Mouse (Mus musculus) embryo, embryonic 10.5 days (tissue): ENCODE results near the gene Prkab1.

Source experiments
- DNase-seq: peaks from one replicate; pipeline ENCODE4 v3.0.0-alpha.2; 2015; ENCODE audit warnings: low spot score

Gene Prkab1

DNA sequence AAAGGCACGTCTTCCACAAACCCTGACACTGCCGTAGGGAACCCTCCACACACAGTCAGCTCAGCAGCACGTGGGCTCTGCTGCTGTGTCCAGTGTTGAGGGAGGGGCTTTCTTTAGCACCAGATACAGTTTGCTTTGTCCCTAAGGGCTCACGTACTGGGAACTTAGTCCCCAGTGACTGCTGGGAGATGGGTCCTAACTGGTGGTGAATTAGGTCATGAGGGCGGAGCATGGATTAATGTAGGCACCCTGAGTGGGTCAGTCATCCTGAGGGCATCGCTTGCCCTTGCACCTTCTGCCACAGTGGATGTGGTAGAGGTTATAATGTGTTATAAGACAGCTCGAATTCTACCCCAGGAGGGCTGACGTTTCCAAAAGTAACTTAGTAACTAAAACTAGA, 6.9 kb downstream of the Prkab1 start:
- no peak for DNase-seq

DNA sequence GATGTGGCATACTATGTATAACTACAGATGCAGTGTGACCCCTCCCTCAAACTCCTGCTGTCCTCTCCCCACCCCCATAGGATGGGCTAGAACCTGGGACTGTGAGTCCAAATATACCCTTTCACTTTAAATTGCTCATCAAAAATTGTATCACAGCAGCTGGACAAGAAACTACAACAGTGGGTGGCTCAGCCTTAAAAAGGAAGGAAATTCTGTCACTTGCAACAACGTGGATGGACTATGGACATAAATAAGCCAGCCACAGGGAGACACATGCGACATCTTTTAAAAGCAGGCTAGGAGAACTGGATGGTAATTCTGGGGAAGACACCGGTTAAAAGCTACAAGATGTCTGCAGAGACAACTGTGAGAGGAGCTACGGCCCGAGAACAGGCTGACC, 7.8 kb downstream of the Prkab1 start:
- no peak for DNase-seq

DNA sequence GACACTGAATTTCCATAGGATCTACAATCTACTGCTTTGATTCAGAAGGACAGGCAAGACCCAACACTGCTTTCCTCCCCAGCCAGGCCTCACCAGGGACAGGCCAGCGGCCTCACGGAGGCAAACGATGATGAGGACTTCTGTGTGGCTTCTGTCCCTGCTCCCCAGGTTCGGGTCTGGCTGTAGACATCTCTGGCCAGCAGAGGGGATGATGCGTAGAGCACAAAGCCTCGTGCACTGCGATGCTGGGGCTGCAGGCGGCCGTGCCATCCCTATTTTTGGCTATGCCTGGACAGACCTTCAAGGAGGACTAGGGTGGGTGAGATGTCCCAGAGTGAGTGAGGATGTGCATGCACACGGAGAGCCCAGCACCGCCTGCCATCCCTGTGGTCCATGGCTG, 10.1 kb downstream of the Prkab1 start:
- DNase-seq, result no peak

DNA sequence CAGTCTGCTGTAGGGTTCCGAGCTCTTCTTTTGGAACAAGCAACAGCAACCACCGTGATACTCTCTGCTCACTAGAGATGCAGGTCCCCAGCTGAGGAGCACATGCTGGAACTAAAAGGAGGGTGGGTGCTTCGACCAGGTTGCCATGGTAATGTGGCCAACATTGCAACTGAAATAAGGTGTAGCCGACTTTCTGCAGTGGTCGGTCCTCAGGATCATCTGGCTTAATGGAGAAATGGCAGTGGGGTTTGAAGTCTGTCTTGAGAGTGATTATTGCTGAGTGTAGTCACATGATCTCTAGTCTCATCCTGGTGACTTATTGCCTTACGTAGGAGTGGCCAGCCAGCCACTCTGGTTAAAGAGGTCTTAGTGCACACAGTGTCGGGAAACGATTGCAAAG, 10.5 kb downstream of the Prkab1 start:
- DNase-seq, result no peak

DNA sequence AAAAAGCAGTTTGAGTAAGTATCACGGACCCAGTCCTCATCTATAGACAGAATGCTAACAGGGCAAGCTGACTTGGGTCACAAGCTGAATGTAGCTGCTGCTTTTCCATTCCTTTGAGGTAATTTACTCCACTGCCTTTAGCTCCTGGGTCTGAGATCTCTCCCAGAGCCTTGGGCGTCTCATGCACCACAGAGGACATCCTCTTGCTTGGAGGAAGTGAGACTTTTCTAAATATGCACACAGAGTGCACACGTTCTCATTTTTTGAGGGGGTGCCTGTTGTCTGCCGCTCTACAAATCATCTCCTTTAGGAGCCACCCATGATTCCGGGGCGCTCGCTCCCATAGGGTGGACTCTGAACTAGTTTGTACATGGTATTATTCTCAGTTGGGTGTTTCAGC, 11.8 kb downstream of the Prkab1 start:
- DNase-seq, result no peak

DNA sequence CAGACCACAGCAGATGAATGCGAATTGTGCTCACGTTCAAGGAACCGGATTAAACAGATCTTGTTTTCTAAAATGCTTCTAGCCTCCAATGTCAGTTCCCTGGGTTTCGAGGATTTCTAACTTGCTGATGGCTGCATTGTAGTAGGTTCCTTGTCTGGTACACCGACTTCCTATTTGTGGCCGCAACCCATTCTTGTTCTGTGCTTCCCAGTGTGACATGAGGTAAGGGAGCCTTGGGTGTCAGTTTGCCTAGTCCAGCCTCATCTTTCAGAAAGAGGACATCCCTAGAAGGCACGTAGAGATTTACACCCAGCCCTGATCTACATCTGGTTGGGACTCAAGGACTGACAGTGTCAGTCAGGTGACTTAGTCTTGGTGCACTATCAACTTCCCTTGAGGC, 12.6 kb downstream of the Prkab1 start:
- no peak for DNase-seq

DNA sequence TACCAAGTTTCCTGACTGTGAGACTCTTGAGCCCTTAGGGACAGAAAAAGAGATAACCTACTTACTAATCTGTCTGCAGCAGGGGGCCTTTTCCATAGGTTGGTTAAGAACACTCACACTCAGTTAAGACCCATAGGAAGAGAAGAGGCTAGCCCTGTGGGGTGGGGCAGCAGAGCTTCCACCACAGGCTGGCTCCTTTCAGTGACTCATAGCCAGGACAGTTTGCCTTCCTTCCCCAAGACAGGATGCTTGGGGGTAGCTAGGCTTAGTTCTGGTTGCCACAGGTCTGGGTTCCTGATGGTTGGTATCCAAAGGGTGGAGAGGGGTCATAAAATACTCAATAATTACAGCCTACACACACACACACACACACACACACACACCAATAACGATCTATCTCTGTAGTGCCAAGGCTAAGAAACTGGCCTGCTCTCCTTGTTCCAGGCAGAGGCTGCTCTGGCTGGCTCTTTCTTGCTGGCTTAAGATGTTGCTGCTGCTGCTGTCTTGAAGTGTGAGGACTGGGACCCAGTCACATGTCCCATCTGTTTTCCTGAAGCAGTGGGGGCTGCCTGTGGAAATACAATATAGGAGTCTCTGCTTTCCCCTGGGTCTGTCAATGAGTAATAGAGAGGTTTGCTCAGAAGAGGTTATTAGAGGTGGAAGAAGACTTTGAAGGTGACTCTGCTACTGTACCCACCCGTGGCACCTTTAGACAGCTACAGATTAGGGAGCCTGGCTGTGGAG, 14.3 kb downstream of the Prkab1 start:
- no peak for DNase-seq

DNA sequence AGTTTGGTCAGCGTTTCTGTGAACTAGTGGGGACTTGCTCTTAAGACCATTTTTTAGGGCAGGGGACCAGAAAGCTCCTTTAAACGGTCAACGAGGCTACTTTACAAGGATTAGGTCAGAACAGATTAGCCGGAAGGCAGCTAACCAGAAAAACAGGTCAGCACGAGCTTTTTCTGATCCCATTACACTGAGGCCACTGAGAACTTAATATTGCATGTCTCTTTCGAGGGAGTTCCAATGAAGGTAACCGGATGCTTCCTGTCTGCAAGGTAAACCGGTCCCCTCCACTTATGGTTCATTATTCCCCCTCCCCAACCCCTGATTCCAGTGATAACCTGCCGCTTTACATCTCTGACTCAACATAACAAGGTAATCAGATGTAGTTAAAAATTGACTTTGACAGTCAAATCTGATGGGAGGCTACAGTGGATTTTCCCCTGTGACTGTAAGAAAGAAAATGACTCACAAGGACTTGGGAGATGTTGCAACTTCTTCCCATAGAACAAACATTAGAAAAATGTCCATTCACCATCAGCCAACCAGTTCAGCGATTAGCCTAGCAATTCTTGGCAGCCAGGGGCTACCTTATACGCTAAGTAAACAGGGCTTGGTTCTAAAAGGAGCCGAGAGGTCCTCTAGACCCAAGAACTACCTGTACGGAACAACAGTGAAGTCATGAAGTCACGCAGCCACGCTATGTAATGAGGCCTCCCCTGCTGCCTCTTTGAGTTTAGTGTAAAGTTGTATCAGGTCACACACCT, 15.0 kb downstream of the Prkab1 start:
- no peak for DNase-seq

DNA sequence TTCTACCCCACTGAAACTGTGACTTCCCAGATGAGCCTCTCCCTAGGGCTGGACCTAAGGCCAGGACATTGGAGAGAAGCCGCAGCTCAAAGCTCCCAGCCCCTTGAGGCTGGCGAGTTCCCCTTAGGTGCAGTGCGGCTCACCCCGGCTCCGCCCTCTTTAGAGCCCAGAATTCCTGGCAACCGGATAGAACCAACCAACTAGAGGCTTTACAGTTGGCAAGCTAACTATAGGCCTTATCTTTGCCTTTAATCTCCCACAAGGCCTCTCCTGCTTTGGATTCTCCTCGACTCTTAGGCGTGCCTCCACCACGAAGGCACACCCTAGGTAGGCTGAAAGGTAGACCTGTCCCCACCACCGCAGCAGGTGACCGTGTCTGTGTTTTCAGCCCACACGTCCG, 16.6 kb downstream of the Prkab1 start:
- no peak for DNase-seq

DNA sequence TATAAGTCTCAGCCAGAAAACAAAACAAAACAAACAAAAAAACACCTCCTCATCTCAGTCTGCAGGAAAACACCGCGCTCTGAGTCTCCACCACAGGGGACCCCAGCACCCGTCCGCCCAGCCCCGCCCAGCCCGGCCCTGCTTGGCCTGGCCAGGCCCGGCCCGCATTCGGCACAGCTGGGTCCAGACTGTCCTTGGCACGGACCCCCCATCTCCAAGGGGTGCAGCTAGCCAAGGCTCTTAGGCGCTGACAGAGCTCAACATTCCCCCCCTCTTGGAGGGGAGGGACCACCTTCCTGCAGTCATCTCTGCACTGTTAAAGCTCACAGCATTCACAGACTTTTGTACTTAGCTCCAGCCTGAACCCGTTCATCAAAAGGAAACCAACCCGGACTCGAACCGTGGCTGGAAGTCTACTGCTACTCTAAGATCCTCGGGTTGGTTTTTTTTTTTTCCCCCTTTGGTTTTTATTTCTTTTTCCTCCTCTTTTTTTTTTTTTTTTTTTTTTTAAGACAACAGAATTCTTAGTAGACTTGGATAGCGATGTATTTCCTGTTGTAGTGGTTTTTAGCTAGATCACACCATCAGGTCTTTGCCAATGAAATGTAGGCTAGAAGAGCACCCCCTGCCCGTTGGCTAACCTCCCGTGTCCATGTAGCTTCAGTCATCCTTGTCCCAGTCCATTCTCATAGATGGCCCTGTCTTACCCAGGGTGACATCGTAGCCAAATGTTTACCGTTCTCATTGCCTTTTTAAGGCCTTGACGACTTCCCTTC, 17.8 kb downstream of the Prkab1 start:
- no peak for DNase-seq

DNA sequence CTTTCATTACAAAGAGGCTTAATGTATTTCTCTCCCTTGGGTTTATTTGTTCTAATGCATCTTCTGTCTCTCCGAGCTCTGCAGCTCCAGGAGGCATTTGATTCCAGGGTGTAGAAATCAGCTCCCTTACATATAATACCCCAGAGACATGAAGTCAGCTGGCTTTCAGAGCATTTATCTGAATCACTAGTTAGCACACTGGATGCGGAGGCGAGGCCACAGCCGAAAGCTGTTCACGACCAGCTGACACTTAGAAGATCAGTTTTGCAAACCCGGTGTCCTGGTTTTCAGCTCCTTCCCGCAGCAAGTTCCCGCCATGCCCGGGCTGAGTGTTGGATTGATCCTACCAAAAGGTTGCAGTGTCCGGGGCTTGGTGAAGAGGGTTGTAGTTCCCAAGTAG, 20.0 kb downstream of the Prkab1 start:
- no peak for DNase-seq

DNA sequence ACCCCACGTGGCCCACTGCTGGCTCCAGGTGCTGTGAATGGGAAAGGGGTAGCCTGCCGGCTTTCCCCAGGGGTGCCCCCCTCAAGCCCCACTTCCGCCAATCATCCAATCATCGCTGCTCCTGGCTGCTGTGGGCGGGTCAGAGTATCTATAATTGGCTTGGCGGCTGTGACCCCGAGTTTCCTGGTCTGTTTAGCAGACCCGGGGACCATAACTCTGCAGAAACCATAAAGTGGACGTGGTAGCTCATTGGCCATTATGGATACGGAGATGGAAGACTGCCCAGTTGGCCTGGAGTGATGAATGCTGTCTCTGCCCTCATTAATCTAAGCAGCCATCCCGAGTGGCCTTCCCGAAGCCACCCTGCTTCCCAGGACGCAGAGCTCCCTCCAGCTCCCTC, 20.5 kb downstream of the Prkab1 start:
- DNase-seq, result no peak

DNA sequence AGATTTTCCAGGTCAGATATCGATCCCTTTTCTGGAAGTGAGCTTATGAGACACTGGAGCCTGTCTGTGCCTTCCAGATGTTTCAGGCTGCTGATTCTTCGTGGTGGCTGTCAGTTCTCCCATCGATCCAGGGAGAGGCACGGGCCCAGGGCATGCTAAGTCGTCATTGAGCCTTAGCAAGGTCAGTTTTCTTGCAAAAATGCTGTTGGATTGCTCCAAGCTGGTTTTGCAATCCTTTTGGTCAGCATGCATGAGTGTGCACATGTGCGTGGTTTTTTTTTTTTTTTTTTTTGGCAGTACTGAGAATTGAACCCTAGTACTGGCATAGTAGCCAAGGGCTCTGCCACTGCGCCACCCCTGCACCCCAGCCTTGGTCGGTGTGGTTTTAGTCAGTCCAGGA, 21.2 kb downstream of the Prkab1 start:
- DNase-seq, result no peak

DNA sequence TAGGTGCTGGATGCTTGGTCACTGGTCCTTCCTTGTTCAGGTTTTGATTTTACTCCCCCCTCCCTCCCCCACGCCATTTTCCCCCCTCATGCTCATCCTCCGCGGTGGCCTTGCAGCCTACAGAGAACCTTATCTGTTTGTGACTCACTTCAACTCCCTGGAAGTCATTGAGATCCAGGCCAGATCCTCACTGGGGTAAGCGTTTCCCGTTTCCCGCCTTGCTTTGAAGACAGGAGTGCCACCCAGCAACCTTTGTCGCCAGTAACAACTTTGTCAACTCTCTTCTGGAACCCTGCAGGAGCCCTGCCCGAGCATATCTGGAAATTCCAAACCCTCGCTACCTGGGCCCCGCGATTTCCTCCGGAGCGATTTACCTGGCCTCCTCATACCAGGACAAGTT, 26.9 kb downstream of the Prkab1 start:
- DNase-seq, result no peak

DNA sequence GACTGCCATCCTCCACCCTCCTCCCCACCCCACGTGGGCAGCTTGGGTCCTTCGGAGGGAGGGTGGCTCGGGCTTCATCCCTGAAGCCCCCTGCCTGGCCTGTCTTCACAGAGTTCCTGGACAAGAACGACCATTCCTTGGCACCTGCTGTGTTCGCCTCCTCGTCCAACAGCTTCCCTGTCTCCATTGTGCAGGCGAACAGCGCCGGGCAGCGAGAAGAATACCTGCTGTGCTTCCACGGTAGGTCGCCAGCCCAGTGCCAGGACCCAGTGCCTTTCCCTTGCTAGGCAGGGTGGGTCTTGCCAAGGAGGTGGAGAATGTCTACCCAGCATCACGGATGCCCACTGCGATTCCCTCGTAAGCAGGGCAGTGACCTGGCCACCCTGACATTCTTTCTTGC, 30.2 kb downstream of the Prkab1 start:
- DNase-seq, result no peak

DNA sequence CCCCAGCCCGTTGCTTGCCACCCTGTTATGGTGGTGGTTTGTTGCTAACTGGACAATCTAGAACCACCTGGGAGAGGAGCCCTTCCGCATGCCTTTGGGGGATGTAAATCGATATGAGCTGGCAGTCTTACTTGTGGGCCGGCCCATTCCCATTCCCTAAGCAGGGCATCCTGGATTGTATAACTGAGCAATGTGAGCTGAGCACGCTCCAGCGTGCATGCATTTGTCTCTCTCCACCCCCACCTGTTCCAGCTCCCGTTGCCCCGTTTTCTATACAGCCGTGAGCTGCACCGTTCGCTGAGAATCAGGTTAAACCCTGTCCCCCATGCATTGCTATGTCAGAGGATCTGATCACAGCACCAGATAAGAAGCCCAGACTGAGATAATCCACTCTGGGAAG, 32.6 kb downstream of the Prkab1 start:
- DNase-seq, result no peak

DNA sequence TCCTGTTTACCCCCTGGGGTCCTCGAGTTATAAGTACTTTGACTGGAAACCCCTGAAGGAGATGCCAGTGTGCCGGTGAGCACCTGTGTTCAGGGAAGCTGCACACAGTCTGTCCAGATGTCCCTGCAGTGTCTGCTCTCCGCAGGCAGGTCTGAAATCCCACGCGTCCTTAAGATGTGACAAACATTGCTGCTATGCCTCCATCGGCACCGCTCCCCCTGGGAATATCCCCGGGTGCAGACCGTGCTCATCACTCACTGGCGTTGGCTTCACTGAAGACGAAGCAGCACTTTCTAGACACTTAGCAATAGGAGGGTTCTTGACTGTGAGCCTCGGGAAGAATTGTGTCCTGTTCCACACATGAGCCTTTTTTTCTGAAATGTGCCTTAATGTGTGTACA, 37.0 kb downstream of the Prkab1 start:
- DNase-seq, result no peak

DNA sequence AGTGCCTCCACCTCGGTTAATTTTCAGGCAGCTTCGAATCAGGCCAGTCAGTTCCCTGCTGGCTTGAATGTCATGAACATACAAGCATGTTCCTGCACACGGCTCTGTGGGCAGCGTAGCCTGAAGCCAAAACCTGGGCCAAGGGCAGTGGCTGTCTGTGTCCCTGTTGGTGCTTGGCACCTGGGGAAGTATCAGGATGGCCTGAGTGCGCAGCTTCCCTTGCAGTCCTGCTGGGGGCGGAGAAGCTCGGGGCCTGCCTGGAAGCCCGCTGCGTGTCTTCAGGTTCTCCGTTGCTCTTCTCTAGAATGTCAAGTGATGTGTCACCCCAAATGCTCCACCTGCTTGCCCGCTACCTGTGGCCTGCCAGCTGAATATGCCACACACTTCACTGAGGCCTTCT, 39.2 kb downstream of the Prkab1 start:
- no peak for DNase-seq

DNA sequence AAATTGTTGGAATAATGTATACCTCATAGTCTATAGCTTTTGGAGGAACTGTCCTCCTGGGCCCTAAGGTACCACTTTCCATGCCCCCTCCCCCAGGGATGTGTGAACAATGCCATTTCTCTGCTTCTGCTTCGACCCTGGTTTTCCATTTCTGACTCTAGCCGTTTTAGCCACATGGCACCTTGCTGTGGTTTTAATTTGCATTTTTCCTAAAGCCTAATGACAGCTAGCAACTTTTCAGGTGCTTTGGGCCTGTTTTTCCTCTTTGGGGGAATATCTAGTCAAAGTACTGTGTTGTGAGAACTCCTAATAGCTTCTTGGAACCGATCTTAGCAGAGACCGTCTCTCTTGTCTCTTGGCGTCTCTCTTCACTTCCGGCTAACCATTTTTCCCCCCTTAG, 39.9 kb downstream of the Prkab1 start:
- DNase-seq, result no peak

DNA sequence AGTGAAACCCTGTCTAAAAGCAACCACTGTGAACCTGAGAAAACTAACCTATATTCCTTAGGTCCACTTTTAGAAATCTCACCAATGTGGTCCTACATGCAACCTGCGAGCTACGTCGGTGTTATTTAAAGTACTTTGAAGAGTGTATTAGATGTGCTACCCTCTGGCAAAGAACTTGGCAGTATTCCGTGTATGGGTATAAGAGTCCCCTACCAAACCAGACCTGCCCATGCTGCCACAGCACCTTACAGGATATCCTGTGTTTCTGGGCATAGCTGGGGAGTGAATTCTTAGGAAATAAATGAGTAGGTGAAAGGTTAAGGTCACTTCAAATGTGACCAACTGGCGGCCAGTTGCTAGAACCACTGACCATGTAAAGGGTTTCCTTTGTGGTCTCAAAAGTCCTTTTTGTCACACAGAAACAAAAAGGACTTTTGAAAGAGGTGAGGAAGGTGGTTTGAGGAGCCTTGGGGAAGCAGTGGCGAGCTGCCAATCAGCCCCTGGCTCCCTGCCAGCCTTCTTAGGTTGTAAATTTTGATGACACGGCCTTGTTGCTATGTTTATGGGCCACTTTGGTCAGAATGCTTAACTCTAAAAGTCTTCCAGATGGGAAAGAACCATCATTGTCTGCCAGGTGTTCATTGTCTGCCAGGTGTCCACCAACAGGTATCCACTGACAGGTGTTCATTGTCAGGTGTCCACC, 41.5 kb downstream of the Prkab1 start:
- no peak for DNase-seq

DNA sequence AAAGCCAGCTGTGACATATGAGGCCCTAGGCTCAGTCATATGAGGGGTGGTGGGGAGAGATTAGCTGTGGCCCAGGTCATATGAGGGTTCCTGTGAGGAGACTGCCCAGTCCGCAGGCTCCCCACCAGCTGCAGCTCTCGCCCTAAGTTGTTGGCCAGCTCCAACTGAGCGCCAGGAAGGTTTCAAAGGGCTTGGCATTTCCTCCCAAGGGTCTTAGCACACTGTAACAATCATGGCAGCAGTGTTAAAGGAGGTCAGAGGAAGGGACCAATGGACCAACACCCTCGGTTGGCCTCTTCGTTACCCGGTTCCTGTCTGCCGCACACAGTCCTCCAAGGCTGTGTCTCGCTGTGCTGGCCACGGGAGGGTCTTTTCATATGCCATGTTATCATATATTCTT, 43.8 kb downstream of the Prkab1 start:
- DNase-seq, result no peak

DNA sequence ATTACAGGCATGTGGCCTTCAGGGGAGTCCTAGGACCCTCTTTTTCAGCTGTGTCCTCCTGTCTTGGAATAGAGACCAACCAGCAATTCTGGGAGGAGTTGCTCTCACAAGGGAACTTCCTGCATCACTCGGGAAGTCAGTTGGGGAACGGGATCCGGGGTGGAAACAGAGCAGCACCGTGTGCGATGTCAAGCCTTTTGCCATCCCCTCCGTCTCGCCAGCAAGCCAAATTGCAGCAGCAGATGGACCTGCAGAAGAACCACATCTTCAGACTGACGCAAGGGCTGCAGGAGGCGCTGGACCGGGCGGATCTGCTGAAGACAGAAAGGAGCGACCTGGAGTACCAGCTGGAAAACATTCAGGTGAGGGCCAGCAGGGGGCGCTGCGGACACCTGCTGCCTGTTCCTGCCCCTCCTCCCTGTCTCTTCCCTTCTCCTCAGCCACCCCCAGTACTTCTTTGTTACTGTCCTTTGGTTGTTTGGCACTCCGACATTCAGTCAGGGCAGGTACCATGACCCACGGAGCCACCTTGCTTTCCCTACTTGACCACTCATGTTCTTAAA, 45.1 kb downstream of the Prkab1 start:
- peak; percentile 20 for DNase-seq
